Mouse (Mus musculus) G1E (cell line): ENCODE data around the gene Ssr2. TPM values are rescaled to one million over a fixed set of nuclear protein-coding genes. Genes with fewer than 3 reads are reported as not detected.
A peak's percentile ranks its signal among the peaks of the same experiment; 100 is the strongest.

Source experiments
- ATAC-seq: 2 replicates; pipeline ENCODE4 v1.8.0; 2016; ENCODE audit warnings: mild to moderate bottlenecking; ENCODE audit not compliant: insufficient number of reproducible peaks, poor library complexity, low FRiP score, severe bottlenecking; ENCODE audit errors: extremely low read depth
- DNase-seq: peaks from one replicate; pipeline ENCODE4 v3.0.0; 2012; ENCODE audit warnings: low spot score
- H3K27me3 ChIP-seq: 2 replicates; pipeline ENCODE4 v1.6.1; 2012; ENCODE audit warnings: mild to moderate bottlenecking, low read length, inconsistent platforms; ENCODE audit not compliant: insufficient read depth
- H3K36me3 ChIP-seq: replicated peaks from 2 replicates; pipeline ENCODE3; 2012; ENCODE audit warnings: mild to moderate bottlenecking, inconsistent platforms
- H3K4me1 ChIP-seq: 2 replicates; pipeline ENCODE4 v1.6.1; 2012; ENCODE audit warnings: low read depth, low read length, inconsistent platforms, mixed read lengths; ENCODE audit not compliant: insufficient read depth
- H3K4me3 ChIP-seq: 2 replicates; pipeline ENCODE4 v1.5.1; 2012; ENCODE audit warnings: low read depth, mild to moderate bottlenecking, inconsistent platforms, low read length, moderate library complexity, mixed read lengths
- H3K9me3 ChIP-seq: replicated peaks from 2 replicates; pipeline ENCODE4 v1.6.1; 2012; ENCODE audit warnings: inconsistent platforms
- CTCF ChIP-seq: IDR thresholded peaks from 2 replicates; pipeline ENCODE4 v1.5.1; 2012; ENCODE audit warnings: low read depth, low read length, inconsistent platforms, mixed read lengths
- GATA1 ChIP-seq: IDR thresholded peaks from 2 replicates; pipeline ENCODE4 v1.6.1; 2012; ENCODE audit warnings: borderline replicate concordance, low read length, inconsistent platforms, mixed read lengths
- GATA2 ChIP-seq: IDR thresholded peaks from 2 replicates; pipeline ENCODE4 v1.6.1; 2012; ENCODE audit warnings: low read depth, low read length, inconsistent platforms, borderline replicate concordance
- POLR2AphosphoS5 ChIP-seq: IDR thresholded peaks from 2 replicates; pipeline ENCODE4 v1.6.1; 2012; ENCODE audit warnings: low read depth, low read length, inconsistent platforms; ENCODE audit not compliant: insufficient replicate concordance
- TAL1 ChIP-seq: conservative IDR thresholded peaks from 2 replicates; pipeline ENCODE4 v1.6.1; 2012; ENCODE audit warnings: low read depth, low read length, inconsistent platforms, mixed read lengths
- polyA plus RNA-seq: library from polyadenylated mRNA; stranded (reverse); fragments of >175 nt; gene quantifications from 2 replicates; pipeline ENCODE4 v1.2.3, GENCODE M21; 2012
- total RNA-seq, 2 experiments: library from RNA; stranded (forward) in 1 of 2; stranded (reverse) in 1 of 2; fragments of 200-1000 nt in 1 of 2; fragments of >200 nt in 1 of 2; fragmentation: Nextera tagmentation in 1 of 2; gene quantifications; 2 replicates each; pipeline ENCODE4 v1.2.3; 2014 to 2017

The Ssr2 gene
- total and polyA plus RNA-seq, 3 experiments: 134 to 289 (median 280) TPM

- peaks cover 72% of the 10 kb centered on the region for H3K36me3 ChIP-seq
- no peak for ATAC-seq
- H3K4me3 ChIP-seq: peak overlapping the region; percentile 8; the same call in 1 of the 2 replicates
Measured at GRCm38 (mm10) chr3:88625531-88625930, 49.9 kb downstream of the Ssr2 start.

GRCm38 (mm10) chr3:88626316-88626715 lies 50.6 kb downstream of the Ssr2 start:
- Histone ChIP-seq H3K4me3 (peak overlapping the region; percentile 31; the same call in 1 of the 2 replicates), H3K36me3 (peaks cover 80% of the 10 kb centered on the region), H3K27me3 (no peaks in the 10 kb centered on the region), H3K4me1 (peaks cover 86% of the 10 kb centered on the region), H3K9me3 (no peaks in the 10 kb centered on the region)
- TF ChIP-seq TAL1 (no peak), GATA2 (no peak), CTCF (no peak), POLR2AphosphoS5 (no peak), GATA1 (no peak)
- no peak for ATAC-seq
- DNase-seq: no peak

More at GRCm38 (mm10) chr3:88625531-88625930, 49.9 kb downstream of the Ssr2 start:
- no peak for TF ChIP-seq CTCF
- no peak for TF ChIP-seq POLR2AphosphoS5
- no peak for TF ChIP-seq TAL1
- no peak for TF ChIP-seq GATA1
- no peak for TF ChIP-seq GATA2
- Histone ChIP-seq H3K9me3 (no peaks in the 10 kb centered on the region), H3K4me1 (peaks cover 86% of the 10 kb centered on the region), H3K27me3 (no peaks in the 10 kb centered on the region)
- no peak for DNase-seq

- peak; percentile 16; the same call in 1 of the 2 replicates for ATAC-seq
- DNase-seq: peak; percentile 65
- H3K36me3 ChIP-seq: peaks cover 86% of the 10 kb centered on the region
Measured at GRCm38 (mm10) chr3:88627114-88627513, 51.4 kb downstream of the Ssr2 start.

GRCm38 (mm10) chr3:88627535-88627934 lies 51.9 kb downstream of the Ssr2 start:
- peaks cover 87% of the 10 kb centered on the region for H3K36me3 ChIP-seq
- no peak for ATAC-seq
- peaks cover 86% of the 10 kb centered on the region for H3K4me1 ChIP-seq

More at GRCm38 (mm10) chr3:88627114-88627513, 51.4 kb downstream of the Ssr2 start:
- Histone ChIP-seq H3K9me3 (no peaks in the 10 kb centered on the region), H3K27me3 (no peaks in the 10 kb centered on the region), H3K4me1 (peaks cover 90% of the 10 kb centered on the region), H3K4me3 (no peak overlapping the region; the same call in 1 of the 2 replicates)
- TF ChIP-seq POLR2AphosphoS5: no peak
- TF ChIP-seq GATA1: no peak
- TF ChIP-seq CTCF: no peak
- TF ChIP-seq GATA2: no peak
- no peak for TF ChIP-seq TAL1

GRCm38 (mm10) chr3:88628766-88629165 lies 53.1 kb downstream of the Ssr2 start:
- peaks cover 76% of the 10 kb centered on the region for H3K4me1 ChIP-seq
- DNase-seq (no peak), ATAC-seq (no peak)
- no peaks in the 10 kb centered on the region for H3K9me3 ChIP-seq
- no peaks in the 10 kb centered on the region for H3K27me3 ChIP-seq
- H3K4me3 ChIP-seq: no peak overlapping the region
- TF ChIP-seq CTCF (no peak), GATA2 (no peak), TAL1 (no peak), POLR2AphosphoS5 (no peak), GATA1 (no peak)
- peaks cover 96% of the 10 kb centered on the region for H3K36me3 ChIP-seq

More at GRCm38 (mm10) chr3:88627535-88627934, 51.9 kb downstream of the Ssr2 start:
- TF ChIP-seq GATA2 (no peak), TAL1 (no peak), CTCF (no peak), POLR2AphosphoS5 (no peak), GATA1 (no peak)
- H3K27me3 ChIP-seq: no peaks in the 10 kb centered on the region
- H3K4me3 ChIP-seq: peak overlapping the region; percentile 22; the same call in 1 of the 2 replicates
- no peak for DNase-seq
- H3K9me3 ChIP-seq: no peaks in the 10 kb centered on the region

GRCm38 (mm10) chr3:88629244-88629643 lies 53.6 kb downstream of the Ssr2 start:
- peaks cover 96% of the 10 kb centered on the region for H3K36me3 ChIP-seq
- no peak for DNase-seq

More at GRCm38 (mm10) chr3:88629244-88629643, 53.6 kb downstream of the Ssr2 start:
- no peak for TF ChIP-seq CTCF
- TF ChIP-seq TAL1: no peak
- no peak for TF ChIP-seq POLR2AphosphoS5
- TF ChIP-seq GATA1: no peak
- TF ChIP-seq GATA2: no peak
- Histone ChIP-seq H3K4me1 (peaks cover 72% of the 10 kb centered on the region), H3K4me3 (no peak overlapping the region), H3K9me3 (no peaks in the 10 kb centered on the region), H3K27me3 (no peaks in the 10 kb centered on the region)
- no peak for ATAC-seq
